Mouse (Mus musculus) T-helper 17 cell (primary cell): Measurements from ENCODE around the gene Prl3d1.
"Not testable (repeated sequence)": the region's sequence is repeated elsewhere in the genome, so short reads cannot be mapped to it uniquely, and the experiment has no call there.

ENCODE experiments used
- in situ Hi-C, 2 experiments: fragments of 300-600 bp; cut with MboI, MseI; formaldehyde crosslinking; loops; 1 replicate in 1 of 2; 2 replicates in 1 of 2; pipeline ENCODE4 v1.15.1; 2025; ENCODE audit warnings: high pct_unique_total_duplicates in 2 of 2

Gene Prl3d1

DNA sequence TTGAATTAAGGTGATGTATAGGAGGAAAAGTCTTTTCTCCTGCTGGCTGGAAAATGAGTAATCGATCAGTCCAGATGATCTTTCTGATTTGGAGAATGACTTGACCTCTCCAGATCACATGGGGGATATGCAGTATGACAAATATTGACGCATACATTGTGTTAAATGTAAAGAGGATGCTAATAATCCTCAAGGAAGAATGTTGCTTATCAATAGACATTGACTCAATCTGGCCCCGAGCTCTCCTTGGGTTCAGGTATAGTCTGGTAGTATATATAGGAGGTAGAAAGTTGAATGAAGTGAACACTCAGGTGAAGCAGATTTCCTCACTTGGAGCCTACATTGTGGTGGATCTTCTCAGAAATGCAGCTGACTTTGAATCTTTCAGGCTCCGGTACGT is at the start of gene Prl3d1:
TSS of gene Prl3d1 (plus strand) at position 301 of the 400 bp plus-strand sequence.
- in situ Hi-C loops: not testable (repeated sequence)

- in situ Hi-C loops: no loop called here
These were observed 36.7 kb upstream of the Prl3d1 start, which contains the start of gene Prl for GRCm38 (mm10) chr13:27057270-27057669. Gene Prl, plus strand, starts transcription at chr13:27057570.

- in situ Hi-C loops: no loop called here
These were observed 34.8 kb upstream of the Prl3d1 start for GRCm38 (mm10) chr13:27059177-27059576.

GRCm38 (mm10) chr13:27121398-27121797 is 27.4 kb downstream of the Prl3d1 start, which contains the start of gene Prl3d2:
Gene Prl3d2, plus strand, starts transcription at chr13:27121698.
- in situ Hi-C loops: loop anchor here in 1 of 2 experiments (5.0 kb wide), 1 partner anchor 36 kb away; the partner anchor contains the start of gene Prl3d3

DNA sequence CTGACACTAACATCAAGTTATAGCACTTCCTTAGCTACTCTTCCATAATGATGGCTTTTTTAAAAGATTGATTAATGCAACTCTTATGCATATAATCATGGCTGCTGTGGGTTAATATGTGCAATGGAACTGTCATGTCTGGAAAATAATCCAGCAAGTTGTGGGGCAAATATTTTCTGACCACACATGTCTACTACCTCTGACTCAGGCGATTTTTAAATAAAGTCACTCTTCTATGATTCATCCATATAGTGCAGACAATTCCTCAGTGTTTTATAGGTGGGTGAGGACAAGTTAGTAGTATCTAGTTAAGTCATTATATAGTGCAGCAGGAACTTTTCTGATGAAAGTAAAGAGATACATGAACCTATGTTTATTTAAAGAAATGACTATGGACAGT is 54.3 kb downstream of the Prl3d1 start:
- in situ Hi-C loops: no loop called here
